Mouse (Mus musculus): Measurements from ENCODE around the gene 2810408A11Rik.

Gene 2810408A11Rik

GRCm38 (mm10) chr11:69849128-69849527, 51.7 kb downstream of the 2810408A11Rik start:
- no peak for DNase-seq (ENCODE audit: low spot score in 2 of 2)

GRCm38 (mm10) chr11:69848021-69848420, 52.8 kb downstream of the 2810408A11Rik start:
- no peak for DNase-seq (ENCODE audit: low spot score in 2 of 2)
